Mouse (Mus musculus) erythroblast, embryonic 14.5 days (primary cell): ENCODE results near the gene Krt80.

Experiments used
- GATA1 ChIP-seq: IDR thresholded peaks from 2 replicates; pipeline ENCODE4 v1.6.1; 2012; ENCODE audit warnings: low read length, inconsistent platforms, mixed read lengths
- TAL1 ChIP-seq: IDR thresholded peaks from 3 replicates; pipeline ENCODE4 v1.6.1; 2012; ENCODE audit warnings: low read length, inconsistent platforms, mixed read lengths

DNA sequence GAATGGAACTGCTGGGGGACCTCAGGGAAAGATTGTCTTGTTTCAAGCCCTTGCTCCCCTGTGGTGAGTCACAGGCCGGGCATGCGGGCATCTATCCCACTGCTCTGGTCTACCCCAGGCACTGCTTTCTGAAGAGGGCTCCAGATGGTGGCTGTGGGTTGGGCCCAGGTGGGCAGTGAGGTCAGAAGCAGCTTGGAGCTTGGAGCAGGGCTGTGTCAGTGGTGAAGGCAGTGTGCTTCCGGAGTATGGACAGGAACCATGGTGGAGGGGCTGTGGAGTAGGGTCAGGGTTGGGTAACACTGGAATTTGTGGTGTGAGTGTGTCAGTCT is 40.4 kb downstream of the Krt80 start:
- TF ChIP-seq GATA1 (no peak), TAL1 (no peak)
